Mouse (Mus musculus) forebrain, embryonic 13.5 days (tissue): ENCODE measurements around the gene Rab40c. TPM values are rescaled to one million over a fixed set of nuclear protein-coding genes. Genes with fewer than 3 reads are reported as not detected.
A peak's percentile ranks its signal among the peaks of the same experiment; 100 is the strongest.

Source experiments
- ATAC-seq: fragments of 200-750 bp; cut with Nextera tagmentation; 2 replicates; pipeline ENCODE4 v1.8.0; 2017
- H3K27ac ChIP-seq: fragments of 300-500 bp; sonication (generic); 2 replicates; pipeline ENCODE4 v1.5.1; 2015; ENCODE audit warnings: inconsistent platforms, mild to moderate bottlenecking, moderate library complexity
- H3K27me3 ChIP-seq: fragments of 300-500 bp; sonication (generic); 2 replicates; pipeline ENCODE4 v1.6.1; 2015; ENCODE audit warnings: mild to moderate bottlenecking, inconsistent platforms
- H3K36me3 ChIP-seq: fragments of 300-500 bp; sonication (generic); 2 replicates; pipeline ENCODE4 v1.6.1; 2015; ENCODE audit warnings: mild to moderate bottlenecking, inconsistent platforms; ENCODE audit not compliant: poor library complexity, severe bottlenecking
- H3K4me1 ChIP-seq: fragments of 300-500 bp; sonication (generic); 2 replicates; pipeline ENCODE4 v1.6.1; 2015; ENCODE audit warnings: inconsistent platforms
- H3K4me2 ChIP-seq: fragments of 300-500 bp; sonication (generic); 2 replicates; pipeline ENCODE4 v1.6.1; 2015; ENCODE audit warnings: inconsistent platforms, mild to moderate bottlenecking, moderate library complexity
- H3K4me3 ChIP-seq: fragments of 300-500 bp; sonication (generic); 2 replicates; pipeline ENCODE4 v1.5.1; 2015; ENCODE audit warnings: mild to moderate bottlenecking, inconsistent platforms
- H3K9ac ChIP-seq: fragments of 300-500 bp; sonication (generic); 2 replicates; pipeline ENCODE4 v1.6.1; 2015; ENCODE audit warnings: mild to moderate bottlenecking, inconsistent platforms
- H3K9me3 ChIP-seq: fragments of 300-500 bp; sonication (generic); replicated peaks from 2 replicates; pipeline ENCODE4 v1.6.1; 2016; ENCODE audit warnings: inconsistent platforms
- whole genome bisulfite sequencing: fragments of 180-500 bp; shearing (Covaris S2); methylation state at CpG from one replicate; pipeline ENCODE4 v1.1.7; 2015; 5-methylcytosine and 5-hydroxymethylcytosine counted together
- polyA plus RNA-seq: library from polyadenylated mRNA; unstranded; fragments of >200 nt; fragmentation: Nextera tagmentation; extraction: Ambion mirVana; gene quantifications from 2 replicates; pipeline ENCODE4 v1.2.1, GENCODE M21; 2015

Rab40c gene
- polyA plus RNA-seq, 1 experiment from 2014 or later: 39.5 TPM

- no peaks in the 10 kb centered on the region for H3K27me3 ChIP-seq
- WGBS: 93% methylated on average over 10 of the region's 10 CpGs
- no peaks in the 10 kb centered on the region for H3K9me3 ChIP-seq
- no peak overlapping the region for H3K4me2 ChIP-seq
- ATAC-seq: no peak
- no peak overlapping the region for H3K9ac ChIP-seq
- H3K36me3 ChIP-seq: peaks cover 42% of the 10 kb centered on the region
- H3K27ac ChIP-seq: no peak overlapping the region
- H3K4me1 ChIP-seq: no peaks in the 10 kb centered on the region
- H3K4me3 ChIP-seq: no peak overlapping the region
Measured at GRCm38 (mm10) chr17:25887467-25887866, 32.1 kb downstream of the Rab40c start.

- H3K9me3 ChIP-seq: no peaks in the 10 kb centered on the region
- H3K9ac ChIP-seq: no peak overlapping the region
- no peaks in the 10 kb centered on the region for H3K27me3 ChIP-seq
- no peak overlapping the region for H3K4me2 ChIP-seq
- H3K4me3 ChIP-seq: no peak overlapping the region
- H3K4me1 ChIP-seq: no peaks in the 10 kb centered on the region
- H3K27ac ChIP-seq: no peak overlapping the region
- H3K36me3 ChIP-seq: peaks cover 48% of the 10 kb centered on the region
- ATAC-seq: no peak
Measured at GRCm38 (mm10) chr17:25886806-25887205, 32.7 kb downstream of the Rab40c start.

- Histone ChIP-seq H3K27ac (no peak overlapping the region), H3K9ac (no peak overlapping the region), H3K4me3 (no peak overlapping the region), H3K36me3 (peaks cover 53% of the 10 kb centered on the region), H3K4me2 (no peak overlapping the region), H3K27me3 (no peaks in the 10 kb centered on the region), H3K9me3 (no peaks in the 10 kb centered on the region), H3K4me1 (peaks cover 8% of the 10 kb centered on the region)
- no peak for ATAC-seq
- WGBS: 61% methylated on average over 4 of the region's 4 CpGs
Measured at GRCm38 (mm10) chr17:25885636-25886035, 33.9 kb downstream of the Rab40c start.

DNA sequence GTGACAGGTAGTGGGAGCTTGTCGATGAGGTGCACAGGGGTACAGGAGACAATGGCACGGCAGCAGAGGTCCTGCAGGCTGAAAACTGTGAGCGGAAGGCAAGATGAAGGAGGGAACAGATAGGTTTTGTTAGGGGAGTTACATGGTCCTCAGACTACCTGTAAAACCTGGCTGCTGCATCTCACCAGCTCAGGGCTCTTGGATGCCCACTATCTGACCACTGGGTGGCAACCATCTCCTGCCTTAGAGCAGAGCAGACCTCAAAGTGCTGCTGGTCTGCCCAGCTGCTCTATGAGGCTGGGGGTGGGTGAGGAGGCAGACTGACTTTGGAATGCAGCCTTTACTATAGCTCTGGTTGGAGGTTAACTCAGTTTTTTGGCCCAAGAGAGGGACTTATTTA lies 35.7 kb downstream of the Rab40c start:
- H3K9me3 ChIP-seq: no peaks in the 10 kb centered on the region
- peaks cover 16% of the 10 kb centered on the region for H3K4me1 ChIP-seq
- H3K4me2 ChIP-seq: no peak overlapping the region
- H3K27ac ChIP-seq: no peak overlapping the region
- H3K36me3 ChIP-seq: peaks cover 56% of the 10 kb centered on the region
- no peaks in the 10 kb centered on the region for H3K27me3 ChIP-seq
- 89% methylated on average over 3 of the region's 3 CpGs for WGBS
- H3K4me3 ChIP-seq: no peak overlapping the region
- no peak for ATAC-seq
- no peak overlapping the region for H3K9ac ChIP-seq

DNA sequence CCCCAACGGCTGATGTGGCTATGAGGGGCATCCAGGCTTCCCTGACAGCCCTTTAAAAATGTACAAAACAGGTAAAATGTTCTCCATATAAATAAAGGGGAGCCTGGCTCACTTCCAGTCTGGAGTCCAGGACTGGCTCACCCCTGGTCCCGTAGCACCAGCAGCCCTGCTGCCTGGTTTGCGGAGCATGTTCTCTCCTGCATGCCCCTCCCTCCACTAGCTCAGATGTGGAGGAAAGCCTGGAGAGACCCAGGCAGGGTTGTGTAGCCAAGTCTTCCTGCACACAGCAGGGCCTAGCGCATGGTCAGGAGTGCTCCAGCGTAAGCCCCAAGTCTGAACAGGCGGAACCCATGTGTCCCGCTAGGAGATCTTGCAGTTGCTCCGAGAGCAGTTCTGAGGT lies 36.3 kb downstream of the Rab40c start:
- no peak for ATAC-seq
- Histone ChIP-seq H3K4me1 (peaks cover 16% of the 10 kb centered on the region), H3K4me3 (no peak overlapping the region), H3K27ac (0 out of 2 replicates have a peak overlapping the region, but pooled peaks have one; percentile 25), H3K4me2 (no peak overlapping the region), H3K36me3 (peaks cover 61% of the 10 kb centered on the region), H3K9ac (no peak overlapping the region), H3K27me3 (no peaks in the 10 kb centered on the region), H3K9me3 (no peaks in the 10 kb centered on the region)
- WGBS: 82% methylated on average over 8 of the region's 8 CpGs

GRCm38 (mm10) chr17:25882306-25882705 lies 37.2 kb downstream of the Rab40c start:
- no peak overlapping the region; the same call in 1 of the 2 replicates for H3K27ac ChIP-seq
- H3K27me3 ChIP-seq: no peaks in the 10 kb centered on the region
- no peak overlapping the region for H3K4me3 ChIP-seq
- peaks cover 16% of the 10 kb centered on the region for H3K4me1 ChIP-seq
- no peak overlapping the region for H3K9ac ChIP-seq
- H3K36me3 ChIP-seq: peaks cover 64% of the 10 kb centered on the region
- ATAC-seq: no peak
- 52% methylated on average over 5 of the region's 5 CpGs for WGBS
- no peak overlapping the region for H3K4me2 ChIP-seq
- no peaks in the 10 kb centered on the region for H3K9me3 ChIP-seq

DNA sequence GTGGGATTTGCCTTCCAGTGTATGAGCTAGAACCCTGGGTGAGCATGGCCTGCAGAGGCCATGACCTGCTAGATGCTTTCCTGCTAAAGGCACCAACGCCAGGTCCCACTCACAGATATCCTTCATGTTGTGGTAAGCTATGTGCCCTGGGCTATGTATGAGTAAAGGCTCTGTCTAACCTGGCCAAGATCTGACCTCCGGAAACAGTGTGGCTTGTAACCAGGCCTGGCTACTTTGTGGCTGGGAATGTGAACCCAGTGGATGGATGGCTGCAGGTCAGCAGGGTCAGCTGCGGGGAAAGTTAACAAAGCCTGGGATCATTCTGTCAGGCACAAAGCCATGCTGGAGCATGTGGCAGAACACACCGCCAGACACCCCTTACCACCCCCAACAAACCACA lies 37.8 kb downstream of the Rab40c start:
- no peaks in the 10 kb centered on the region for H3K27me3 ChIP-seq
- no peak for ATAC-seq
- H3K9ac ChIP-seq: peak overlapping the region; percentile 23; the same call in 1 of the 2 replicates
- WGBS: 23% methylated on average over 4 of the region's 4 CpGs
- H3K4me3 ChIP-seq: no peak overlapping the region
- H3K36me3 ChIP-seq: peaks cover 62% of the 10 kb centered on the region
- no peak overlapping the region for H3K4me2 ChIP-seq
- no peaks in the 10 kb centered on the region for H3K9me3 ChIP-seq
- peak overlapping the region; percentile 52 for H3K27ac ChIP-seq
- peaks cover 21% of the 10 kb centered on the region for H3K4me1 ChIP-seq

DNA sequence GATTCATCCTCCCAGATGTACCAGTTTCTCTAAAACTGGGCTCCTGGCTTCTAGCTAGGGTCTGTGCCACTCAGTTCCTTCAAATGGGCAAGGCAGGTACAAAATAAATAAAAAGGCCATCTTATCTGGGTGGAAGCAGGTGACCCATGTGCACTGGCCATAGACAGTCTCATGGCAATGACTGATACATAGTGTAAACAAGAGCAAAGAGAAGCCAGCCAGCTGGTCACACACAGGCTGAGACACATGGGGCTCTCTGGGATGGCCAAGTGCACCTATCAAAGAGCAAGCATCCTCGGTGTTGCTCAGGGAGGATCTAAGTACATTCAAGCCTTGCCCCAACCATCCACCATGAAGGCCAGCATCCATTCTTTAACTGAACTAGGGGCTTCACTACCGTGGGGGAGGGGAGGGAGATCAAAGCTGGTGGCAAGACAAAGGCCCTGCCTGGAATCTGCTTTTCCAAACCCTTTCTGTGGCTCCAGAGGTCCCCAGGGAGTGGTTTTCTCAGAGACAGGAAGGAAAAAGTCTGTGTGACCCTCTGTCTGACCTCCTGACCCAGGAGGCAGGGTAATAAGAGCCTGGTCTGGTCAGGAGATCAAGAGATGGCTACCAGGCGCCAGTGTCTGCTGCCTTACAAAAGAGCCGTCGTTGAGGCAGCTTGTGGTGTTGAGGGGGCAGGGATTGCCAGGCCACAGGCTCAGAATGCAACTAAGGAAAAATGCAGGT lies 38.5 kb downstream of the Rab40c start:
- Histone ChIP-seq H3K9me3 (no peaks in the 10 kb centered on the region), H3K27me3 (no peaks in the 10 kb centered on the region), H3K4me2 (no peak overlapping the region), H3K4me3 (no peak overlapping the region), H3K9ac (peak overlapping the region; percentile 23; the same call in 1 of the 2 replicates), H3K4me1 (peaks cover 27% of the 10 kb centered on the region), H3K36me3 (peaks cover 62% of the 10 kb centered on the region), H3K27ac (peak overlapping the region; percentile 52)
- no peak for ATAC-seq
- 5% methylated on average over 5 of the region's 5 CpGs for WGBS

DNA sequence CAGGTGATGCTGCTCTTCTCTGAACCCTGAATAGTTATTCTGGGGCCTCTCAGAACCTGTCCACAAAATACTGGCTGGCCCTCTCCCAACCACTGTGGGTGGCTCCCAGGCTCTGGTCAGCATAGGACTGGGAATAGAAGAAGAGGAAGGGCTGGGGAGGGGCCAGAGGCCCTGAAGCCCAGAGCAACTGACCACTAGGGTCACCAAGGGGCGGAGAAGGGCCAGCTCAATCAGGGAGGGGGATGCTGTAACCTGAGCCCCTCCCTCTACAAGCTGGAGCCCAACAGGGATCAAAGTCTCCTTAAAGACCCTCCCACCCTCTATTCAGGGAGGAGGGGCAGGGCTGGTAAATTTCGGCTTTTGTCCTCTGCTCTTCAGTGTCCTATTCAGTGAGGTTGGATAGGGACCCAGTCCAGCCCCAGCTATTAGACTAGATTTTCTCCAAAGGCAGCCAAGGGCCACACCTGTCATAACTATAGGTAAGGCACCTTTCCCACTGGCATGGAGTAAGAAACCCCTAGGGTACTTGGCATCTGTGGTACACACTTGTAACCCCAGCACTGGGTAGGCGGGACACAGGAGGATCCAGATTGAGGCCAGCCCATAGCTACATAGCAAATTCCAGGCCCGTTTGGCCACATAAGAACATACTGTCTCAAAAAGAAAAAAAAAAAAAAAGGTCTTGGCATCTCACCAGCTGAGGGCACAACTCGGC lies 39.2 kb downstream of the Rab40c start, which contains the start of gene Wfikkn1:
Gene Wfikkn1 (minus strand): TSS at position 663 of the 715 bp plus-strand sequence.
- 24% methylated on average over 5 of the region's 5 CpGs for whole genome bisulfite sequencing
- Histone ChIP-seq H3K4me2 (no peak within 1 kb of the TSS), H3K4me3 (no peak within 1 kb of the TSS), H3K4me1 (peaks cover 31% of the 10 kb centered on the region), H3K9ac (peak within 1 kb of the TSS; percentile 23; the same call in 1 of the 2 replicates), H3K27ac (peak within 1 kb of the TSS; percentile 52), H3K36me3 (peaks cover 62% of the 10 kb centered on the region), H3K27me3 (no peaks in the 10 kb centered on the region), H3K9me3 (no peaks in the 10 kb centered on the region)
- no peak for ATAC-seq

GRCm38 (mm10) chr17:25879750-25880149 lies 39.8 kb downstream of the Rab40c start:
- 72% methylated on average over 8 of the region's 8 CpGs for WGBS

DNA sequence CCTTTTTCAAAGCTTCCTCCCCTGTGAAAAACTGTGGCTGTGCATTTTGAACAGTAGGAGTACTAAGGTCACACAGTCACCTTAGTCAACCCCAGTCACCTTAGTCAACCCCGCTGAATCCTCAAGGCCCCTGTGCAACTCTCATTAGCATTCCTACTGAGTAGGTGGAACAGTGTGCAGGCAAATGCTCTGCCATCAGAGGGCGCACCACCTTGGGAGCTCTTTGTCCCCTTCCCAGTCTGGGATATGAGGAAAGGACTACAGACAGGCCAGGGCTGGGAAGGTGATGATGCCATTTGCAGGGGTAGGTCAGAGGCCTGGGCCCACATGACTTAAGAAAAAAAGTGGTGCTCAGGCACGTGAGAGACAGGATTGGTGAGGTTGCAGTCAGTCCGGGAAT lies 40.3 kb downstream of the Rab40c start:
- no peaks in the 10 kb centered on the region for H3K27me3 ChIP-seq
- H3K9ac ChIP-seq: no peak overlapping the region
- H3K27ac ChIP-seq: no peak overlapping the region
- H3K9me3 ChIP-seq: no peaks in the 10 kb centered on the region
- WGBS: 38% methylated on average over 4 of the region's 4 CpGs
- H3K4me3 ChIP-seq: no peak overlapping the region
- no peak for ATAC-seq
- H3K4me1 ChIP-seq: peaks cover 32% of the 10 kb centered on the region
- peaks cover 53% of the 10 kb centered on the region for H3K36me3 ChIP-seq
- H3K4me2 ChIP-seq: no peak overlapping the region

More at GRCm38 (mm10) chr17:25879750-25880149, 39.8 kb downstream of the Rab40c start:
- Histone ChIP-seq H3K4me1 (peaks cover 31% of the 10 kb centered on the region), H3K36me3 (peaks cover 58% of the 10 kb centered on the region), H3K4me3 (no peak overlapping the region), H3K4me2 (no peak overlapping the region), H3K27me3 (no peaks in the 10 kb centered on the region), H3K9ac (no peak overlapping the region), H3K9me3 (no peaks in the 10 kb centered on the region), H3K27ac (no peak overlapping the region)
- ATAC-seq: no peak

GRCm38 (mm10) chr17:25878611-25879180 lies 40.8 kb downstream of the Rab40c start:
- ATAC-seq: no peak
- peaks cover 48% of the 10 kb centered on the region for H3K36me3 ChIP-seq
- no peak overlapping the region for H3K9ac ChIP-seq
- H3K4me2 ChIP-seq: no peak overlapping the region
- WGBS: 90% methylated on average over 19 of the region's 19 CpGs
- peaks cover 38% of the 10 kb centered on the region for H3K4me1 ChIP-seq
- H3K9me3 ChIP-seq: no peaks in the 10 kb centered on the region
- H3K27me3 ChIP-seq: no peaks in the 10 kb centered on the region
- no peak overlapping the region for H3K4me3 ChIP-seq
- H3K27ac ChIP-seq: no peak overlapping the region
